Mouse (Mus musculus): ENCODE results near the gene Foxd3. TPM values are rescaled to one million over a fixed set of nuclear protein-coding genes. Genes with fewer than 3 reads are reported as not detected.
"Not testable (repeated sequence)": the region's sequence is repeated elsewhere in the genome, so short reads cannot be mapped to it uniquely, and the experiment has no call there.

Gene Foxd3
- total and polyA plus RNA-seq, 2 experiments from 2014 or later, result 1.0 TPM; not detected in 1

- no peak overlapping the region for H3K4me3 ChIP-seq (ENCODE audit: low read depth, low read length)
- no peak overlapping the region for H3K9ac ChIP-seq (replicated peaks; ENCODE audit: low read length, poor library complexity, severe bottlenecking)
- H3K27ac ChIP-seq (ENCODE audit: low read depth, low read length), result no peak overlapping the region
- ATAC-seq (ENCODE audit: low FRiP score) (no peak), DNase-seq (ENCODE audit: low spot score) (no peak)
- no peaks in the 10 kb centered on the region for H3K36me3 ChIP-seq (ENCODE audit: insufficient read depth, low read length)
- H3K9me3 ChIP-seq (ENCODE audit: low read length), result no peaks in the 10 kb centered on the region
- no peak overlapping the region for H3K4me2 ChIP-seq (ENCODE audit: low read depth, low read length, poor library complexity, severe bottlenecking)
- H3K4me1 ChIP-seq (ENCODE audit: insufficient read depth, low read length), result no peaks in the 10 kb centered on the region
- H3K27me3 ChIP-seq (ENCODE audit: insufficient read depth, low read length), result no peaks in the 10 kb centered on the region
- 84% methylated on average over 4 of the region's 4 CpGs for WGBS
- no peak for TF ChIP-seq CTCF (IDR thresholded peaks at IDR 0.05)
These were observed 20.1 kb upstream of the Foxd3 start for GRCm38 (mm10) chr4:99636038-99636437.

- no peak for TF ChIP-seq CTCF (IDR thresholded peaks at IDR 0.05)
- no peak overlapping the region for H3K9ac ChIP-seq (replicated peaks; ENCODE audit: low read length, poor library complexity, severe bottlenecking)
- WGBS, result 90% methylated on average over 4 of the region's 4 CpGs
These were observed 19.4 kb upstream of the Foxd3 start for GRCm38 (mm10) chr4:99636711-99637110.

GRCm38 (mm10) chr4:99640619-99641018 is 15.5 kb upstream of the Foxd3 start:
- not testable (repeated sequence) for H3K27ac ChIP-seq (ENCODE audit: low read depth, low read length); H3K9ac ChIP-seq (replicated peaks; ENCODE audit: low read length, poor library complexity, severe bottlenecking); H3K27me3 ChIP-seq (ENCODE audit: insufficient read depth, low read length); H3K4me1 ChIP-seq (ENCODE audit: insufficient read depth, low read length); H3K36me3 ChIP-seq (ENCODE audit: insufficient read depth, low read length); H3K4me3 ChIP-seq (ENCODE audit: low read depth, low read length); H3K4me2 ChIP-seq (ENCODE audit: low read depth, low read length, poor library complexity, severe bottlenecking); ATAC-seq (ENCODE audit: low FRiP score); H3K9me3 ChIP-seq (ENCODE audit: low read length); DNase-seq (ENCODE audit: low spot score)
- 99% methylated on average over 5 of the region's 5 CpGs for WGBS

More at GRCm38 (mm10) chr4:99636711-99637110, 19.4 kb upstream of the Foxd3 start:
- ATAC-seq (ENCODE audit: low FRiP score) (no peak), DNase-seq (ENCODE audit: low spot score) (no peak)
- H3K4me3 ChIP-seq (ENCODE audit: low read depth, low read length), result no peak overlapping the region
- H3K4me2 ChIP-seq (ENCODE audit: low read depth, low read length, poor library complexity, severe bottlenecking), result no peak overlapping the region
- H3K36me3 ChIP-seq (ENCODE audit: insufficient read depth, low read length), result no peaks in the 10 kb centered on the region
- no peak overlapping the region for H3K27ac ChIP-seq (ENCODE audit: low read depth, low read length)
- no peaks in the 10 kb centered on the region for H3K9me3 ChIP-seq (ENCODE audit: low read length)
- H3K27me3 ChIP-seq (ENCODE audit: insufficient read depth, low read length), result no peaks in the 10 kb centered on the region
- no peaks in the 10 kb centered on the region for H3K4me1 ChIP-seq (ENCODE audit: insufficient read depth, low read length)

- no peak overlapping the region for H3K4me2 ChIP-seq (ENCODE audit: low read depth, low read length, poor library complexity, severe bottlenecking)
- H3K4me3 ChIP-seq (ENCODE audit: low read depth, low read length), result no peak overlapping the region
- WGBS, result 41% methylated on average over 3 of the region's 3 CpGs
- peaks cover 16% of the 10 kb centered on the region for H3K27me3 ChIP-seq (ENCODE audit: insufficient read depth, low read length)
- no peaks in the 10 kb centered on the region for H3K36me3 ChIP-seq (ENCODE audit: insufficient read depth, low read length)
- no peak overlapping the region for H3K9ac ChIP-seq (replicated peaks; ENCODE audit: low read length, poor library complexity, severe bottlenecking)
- no peaks in the 10 kb centered on the region for H3K9me3 ChIP-seq (ENCODE audit: low read length)
- DNase-seq (ENCODE audit: low spot score), result no peak
- no peak for TF ChIP-seq CTCF (IDR thresholded peaks at IDR 0.05)
- no peak overlapping the region for H3K27ac ChIP-seq (ENCODE audit: low read depth, low read length)
- no peaks in the 10 kb centered on the region for H3K4me1 ChIP-seq (ENCODE audit: insufficient read depth, low read length)
- no peak for ATAC-seq (ENCODE audit: low FRiP score)
These were observed 14.2 kb upstream of the Foxd3 start for GRCm38 (mm10) chr4:99641920-99642319.

GRCm38 (mm10) chr4:99645560-99645959 is 10.5 kb upstream of the Foxd3 start:
- H3K9ac ChIP-seq (replicated peaks; ENCODE audit: low read length, poor library complexity, severe bottlenecking), result no peak overlapping the region
- H3K4me2 ChIP-seq (ENCODE audit: low read depth, low read length, poor library complexity, severe bottlenecking), result no peak overlapping the region
- no peaks in the 10 kb centered on the region for H3K36me3 ChIP-seq (ENCODE audit: insufficient read depth, low read length)
- H3K4me3 ChIP-seq (ENCODE audit: low read depth, low read length), result no peak overlapping the region
- ATAC-seq (ENCODE audit: low FRiP score), result no peak
- H3K27ac ChIP-seq (ENCODE audit: low read depth, low read length), result no peak overlapping the region
- TF ChIP-seq CTCF (IDR thresholded peaks at IDR 0.05), result no peak
- peaks cover 46% of the 10 kb centered on the region for H3K27me3 ChIP-seq (ENCODE audit: insufficient read depth, low read length)
- no peaks in the 10 kb centered on the region for H3K4me1 ChIP-seq (ENCODE audit: insufficient read depth, low read length)
- 83% methylated on average over 4 of the region's 4 CpGs for WGBS
- DNase-seq (ENCODE audit: low spot score), result no peak
- H3K9me3 ChIP-seq (ENCODE audit: low read length), result no peaks in the 10 kb centered on the region

GRCm38 (mm10) chr4:99650088-99650944 is 5.8 kb upstream of the Foxd3 start:
- H3K27me3 ChIP-seq (ENCODE audit: insufficient read depth, low read length), result peaks cover 72% of the 10 kb centered on the region
- no peak overlapping the region for H3K4me3 ChIP-seq (ENCODE audit: low read depth, low read length)
- DNase-seq (ENCODE audit: low spot score) (no peak), ATAC-seq (ENCODE audit: low FRiP score) (no peak)
- H3K36me3 ChIP-seq (ENCODE audit: insufficient read depth, low read length), result no peaks in the 10 kb centered on the region
- TF ChIP-seq CTCF (IDR thresholded peaks at IDR 0.05), result peak; percentile 55
- no peak overlapping the region for H3K4me2 ChIP-seq (ENCODE audit: low read depth, low read length, poor library complexity, severe bottlenecking)
- 4% methylated on average over 44 of the region's 44 CpGs for WGBS
- no peaks in the 10 kb centered on the region for H3K4me1 ChIP-seq (ENCODE audit: insufficient read depth, low read length)
- H3K9ac ChIP-seq (replicated peaks; ENCODE audit: low read length, poor library complexity, severe bottlenecking), result no peak overlapping the region
- H3K9me3 ChIP-seq (ENCODE audit: low read length), result no peaks in the 10 kb centered on the region
- no peak overlapping the region for H3K27ac ChIP-seq (ENCODE audit: low read depth, low read length)

Data from midbrain, postnatal 0 days (tissue).